Mouse (Mus musculus) spleen, adult 2 months (tissue): Measurements from ENCODE around the gene Ipcef1. TPM values are rescaled to one million over a fixed set of nuclear protein-coding genes. Genes with fewer than 3 reads are reported as not detected.

Source experiments
- DNase-seq, 2 experiments: peaks; one replicate each; pipeline versions ENCODE4 v3.0.0 to v3.0.0-alpha.2; 2012 to 2021; ENCODE audit warnings: low spot score in 2 of 2, low read depth in 1 of 2
- H3K27ac ChIP-seq: fragments of 200-500 bp; 2 replicates; pipeline ENCODE4 v1.5.1; 2012; ENCODE audit warnings: low read length, inconsistent platforms; ENCODE audit not compliant: insufficient read depth
- H3K27me3 ChIP-seq: fragments of 200-500 bp; 2 replicates; pipeline ENCODE4 v1.6.1; 2012; ENCODE audit warnings: mild to moderate bottlenecking, moderate library complexity, low read length, inconsistent platforms; ENCODE audit not compliant: control insufficient read depth, insufficient read depth
- H3K36me3 ChIP-seq: fragments of 200-500 bp; 2 replicates; pipeline ENCODE4 v1.6.1; 2012; ENCODE audit warnings: mild to moderate bottlenecking, low read length, inconsistent platforms; ENCODE audit not compliant: control insufficient read depth, insufficient read depth
- H3K4me1 ChIP-seq: fragments of 200-500 bp; 2 replicates; pipeline ENCODE4 v1.6.1; 2011; ENCODE audit warnings: inconsistent platforms; ENCODE audit not compliant: control insufficient read depth, insufficient read depth, insufficient read length
- H3K4me3 ChIP-seq: fragments of 200-500 bp; 2 replicates; pipeline ENCODE4 v1.5.1; 2011; ENCODE audit warnings: mild to moderate bottlenecking, inconsistent platforms; ENCODE audit not compliant: insufficient read depth, insufficient read length; ENCODE audit errors: extremely low read depth
- CTCF ChIP-seq: fragments of 200-500 bp; IDR thresholded peaks from 2 replicates; pipeline ENCODE4 v1.5.1; 2011; ENCODE audit warnings: mild to moderate bottlenecking, inconsistent platforms; ENCODE audit not compliant: insufficient read depth, insufficient read length, insufficient replicate concordance; ENCODE audit errors: extremely low read depth
- POLR2A ChIP-seq: fragments of 200-500 bp; IDR thresholded peaks from 2 replicates; pipeline ENCODE4 v1.6.1; 2011; ENCODE audit warnings: low read depth, low read length, inconsistent platforms
- WGBS: fragments of 180-500 bp; shearing (Covaris S2); methylation state at CpG from one replicate; pipeline ENCODE4 v1.1.7; 2018; 5-methylcytosine and 5-hydroxymethylcytosine counted together
- polyA plus RNA-seq: library from polyadenylated mRNA; depleted of rRNA; stranded (reverse); fragments of >200 nt; gene quantifications from 2 replicates; pipeline ENCODE4 v1.2.3, GENCODE M21; 2012; rRNA removed

The Ipcef1 gene
- polyA plus RNA-seq, result 2.8 and 3.6 TPM in 2 replicates

DNA sequence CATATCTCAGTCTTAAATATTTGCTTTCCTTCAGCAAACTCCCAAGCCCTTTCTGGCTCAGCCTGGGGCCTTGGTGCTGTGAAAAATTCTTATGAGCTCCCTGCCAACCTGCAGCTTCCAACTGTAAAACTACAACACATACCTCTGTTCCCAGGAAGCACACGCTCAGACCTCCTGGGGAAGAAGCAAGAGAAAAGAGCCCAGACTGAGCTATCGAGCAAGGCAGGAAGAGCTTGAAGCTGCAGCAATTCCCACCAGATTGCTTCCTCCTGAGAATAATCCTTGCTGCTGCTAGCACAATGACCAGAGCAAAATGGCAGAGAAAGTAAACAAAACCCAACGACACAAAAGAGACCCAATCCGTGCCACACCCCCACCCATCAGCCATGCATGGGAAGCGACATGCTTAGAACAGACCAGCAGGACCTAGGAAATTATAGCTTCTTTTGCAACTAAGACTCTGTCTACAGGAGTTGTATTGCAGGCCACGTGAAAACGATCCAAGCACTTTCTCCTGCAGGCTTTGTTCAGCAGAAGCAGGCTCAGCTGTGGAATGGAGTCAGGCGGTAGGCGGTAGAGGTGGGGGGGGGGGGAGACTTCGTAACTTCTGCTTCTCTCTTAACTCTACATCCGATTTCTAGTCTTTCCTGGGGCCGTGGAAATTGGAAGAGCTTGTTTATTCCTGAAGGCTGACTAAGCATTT, at the start of gene Ipcef1:
Gene Ipcef1, minus strand, starts transcription at position 164 of the 703 bp plus-strand sequence.
- no peak for TF ChIP-seq POLR2A
- no peak for TF ChIP-seq CTCF
- Histone ChIP-seq H3K36me3 (no peaks in the 10 kb centered on the region), H3K4me1 (no peaks in the 10 kb centered on the region), H3K4me3 (no peak within 1 kb of the TSS), H3K27me3 (no peaks in the 10 kb centered on the region), H3K27ac (no peak within 1 kb of the TSS)
- WGBS, result 35% methylated on average over 12 of the region's 12 CpGs
- DNase-seq, result no peak

DNA sequence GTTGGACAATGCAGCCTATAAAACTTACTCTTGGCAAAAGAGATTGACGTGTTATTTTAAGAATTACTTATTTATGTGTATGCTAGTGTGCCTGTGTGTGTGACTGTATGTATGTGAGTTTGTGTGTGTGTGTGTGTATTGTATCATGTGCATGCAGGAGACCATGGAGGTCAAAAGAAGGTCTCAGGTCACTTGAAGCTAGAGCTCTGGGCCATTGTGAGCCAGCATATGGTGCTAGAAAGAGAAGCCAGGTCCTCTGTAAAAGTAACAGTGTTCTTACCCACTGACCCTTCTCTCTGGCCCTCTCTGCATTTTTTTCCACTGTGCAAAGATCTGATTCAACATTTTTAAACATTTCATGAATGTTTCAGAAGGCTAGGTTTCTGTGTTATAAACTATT, 25.7 kb upstream of the Ipcef1 start:
- Histone ChIP-seq H3K27ac (no peak overlapping the region), H3K36me3 (no peaks in the 10 kb centered on the region), H3K27me3 (no peaks in the 10 kb centered on the region), H3K4me3 (no peak overlapping the region), H3K4me1 (no peaks in the 10 kb centered on the region)
- no peak for DNase-seq
- no peak for TF ChIP-seq POLR2A
- TF ChIP-seq CTCF, result no peak
- WGBS, result 83% methylated on average over 1 of the region's 1 CpGs

DNA sequence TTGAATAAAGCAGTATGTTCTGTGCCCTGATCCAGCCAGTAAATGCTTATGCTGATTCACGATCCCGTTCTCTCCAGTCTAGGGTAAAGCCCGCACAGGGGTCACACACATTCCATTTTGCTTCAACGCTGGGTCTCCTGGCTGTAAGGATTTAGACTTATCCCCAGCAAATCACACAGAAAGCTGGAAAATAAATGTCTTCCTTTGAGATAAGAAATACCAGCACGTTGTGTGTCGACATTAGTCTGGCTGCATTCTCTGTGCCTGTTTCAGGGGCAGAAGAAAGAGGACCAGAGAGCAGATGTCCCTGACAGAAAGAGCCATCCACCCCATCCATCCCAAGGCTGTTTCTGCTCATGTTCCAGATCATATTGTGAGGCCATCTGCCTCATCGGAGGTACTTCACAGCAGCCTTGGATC, 25.1 kb upstream of the Ipcef1 start:
- no peak overlapping the region for H3K4me3 ChIP-seq
- DNase-seq, result no peak
- H3K36me3 ChIP-seq, result no peaks in the 10 kb centered on the region
- 91% methylated on average over 7 of the region's 7 CpGs for WGBS
- TF ChIP-seq CTCF (no peak), POLR2A (no peak)
- no peaks in the 10 kb centered on the region for H3K4me1 ChIP-seq
- no peak overlapping the region for H3K27ac ChIP-seq
- no peaks in the 10 kb centered on the region for H3K27me3 ChIP-seq

DNA sequence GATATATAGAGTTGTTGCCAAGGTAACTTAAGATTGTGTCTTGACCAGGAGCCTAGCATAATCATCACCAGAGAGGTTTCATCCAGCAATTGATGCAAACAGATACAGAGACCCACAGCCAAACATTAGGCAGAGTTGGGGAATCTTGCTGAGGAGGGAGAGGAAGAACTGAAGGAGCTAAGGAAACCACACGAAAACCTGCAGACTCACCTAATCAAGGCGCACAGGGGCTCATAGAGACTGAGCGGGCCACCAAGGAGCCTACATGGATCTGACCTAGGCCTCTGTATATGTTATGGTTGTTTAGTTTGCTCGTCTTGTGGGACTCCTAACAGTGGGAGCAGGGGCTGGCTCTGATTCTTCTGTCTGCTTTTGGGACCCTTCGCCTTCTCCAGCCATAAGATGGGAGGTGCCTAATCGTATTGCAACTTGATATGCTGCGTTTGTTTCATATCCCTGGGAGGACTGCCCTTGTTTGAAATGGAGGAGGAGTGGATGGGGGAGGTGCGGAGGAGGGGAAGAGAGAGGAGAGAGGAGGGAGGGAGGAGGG, 24.5 kb upstream of the Ipcef1 start:
- 69% methylated on average over 7 of the region's 8 CpGs for WGBS
- TF ChIP-seq POLR2A, result no peak
- TF ChIP-seq CTCF, result no peak
- Histone ChIP-seq H3K36me3 (no peaks in the 10 kb centered on the region), H3K4me1 (no peaks in the 10 kb centered on the region), H3K27ac (no peak overlapping the region), H3K27me3 (no peaks in the 10 kb centered on the region), H3K4me3 (no peak overlapping the region)
- DNase-seq, result no peak

DNA sequence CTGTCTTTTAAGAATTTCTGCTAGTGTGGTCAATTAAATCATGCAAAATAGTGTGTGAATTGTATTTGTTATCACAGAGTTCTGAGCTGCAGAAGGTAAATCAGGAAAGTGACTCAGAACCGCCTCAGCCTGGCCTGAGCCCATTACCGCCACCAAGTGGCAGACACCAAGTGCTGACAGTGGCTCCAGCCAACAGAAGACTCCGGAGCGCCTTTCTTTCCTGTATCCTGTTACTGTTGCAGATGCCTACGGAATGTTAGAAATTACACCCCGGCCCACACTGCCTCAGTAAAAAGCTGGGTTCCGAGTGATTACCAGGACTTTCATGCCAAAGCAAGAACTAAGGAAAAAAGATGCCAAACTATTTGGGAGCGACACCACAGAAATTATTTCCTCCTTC, 23.9 kb upstream of the Ipcef1 start:
- no peaks in the 10 kb centered on the region for H3K36me3 ChIP-seq
- H3K27me3 ChIP-seq, result no peaks in the 10 kb centered on the region
- peak in 1 of 2 experiments; percentile 52 for DNase-seq
- H3K4me3 ChIP-seq, result no peak overlapping the region
- WGBS, result 14% methylated on average over 8 of the region's 8 CpGs
- no peaks in the 10 kb centered on the region for H3K4me1 ChIP-seq
- no peak overlapping the region for H3K27ac ChIP-seq
- TF ChIP-seq POLR2A, result no peak
- TF ChIP-seq CTCF, result peak; percentile 82

DNA sequence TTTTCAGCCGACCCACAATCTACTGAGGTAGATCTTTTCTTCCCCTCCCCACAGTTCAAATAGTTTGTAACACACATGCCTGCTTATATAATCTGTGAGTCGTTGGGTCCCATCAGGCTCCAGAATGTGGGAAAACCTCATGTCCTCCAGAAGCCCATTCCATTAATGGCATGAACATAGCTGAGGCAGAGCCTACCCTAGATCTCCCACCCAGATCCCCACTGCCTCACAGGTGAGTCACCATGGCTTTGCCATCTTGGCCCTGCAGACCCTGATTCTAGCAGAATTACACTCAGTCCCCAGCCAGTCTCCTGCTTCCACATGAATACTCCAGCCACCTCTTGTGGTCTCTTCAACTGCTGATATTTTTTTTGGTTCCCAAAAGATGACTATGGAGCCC, 23.4 kb upstream of the Ipcef1 start:
- TF ChIP-seq POLR2A (no peak), CTCF (no peak)
- no peak for DNase-seq
- Histone ChIP-seq H3K4me1 (no peaks in the 10 kb centered on the region), H3K4me3 (no peak overlapping the region), H3K27me3 (no peaks in the 10 kb centered on the region), H3K36me3 (no peaks in the 10 kb centered on the region), H3K27ac (no peak overlapping the region)
- 96% methylated on average over 2 of the region's 2 CpGs for WGBS

DNA sequence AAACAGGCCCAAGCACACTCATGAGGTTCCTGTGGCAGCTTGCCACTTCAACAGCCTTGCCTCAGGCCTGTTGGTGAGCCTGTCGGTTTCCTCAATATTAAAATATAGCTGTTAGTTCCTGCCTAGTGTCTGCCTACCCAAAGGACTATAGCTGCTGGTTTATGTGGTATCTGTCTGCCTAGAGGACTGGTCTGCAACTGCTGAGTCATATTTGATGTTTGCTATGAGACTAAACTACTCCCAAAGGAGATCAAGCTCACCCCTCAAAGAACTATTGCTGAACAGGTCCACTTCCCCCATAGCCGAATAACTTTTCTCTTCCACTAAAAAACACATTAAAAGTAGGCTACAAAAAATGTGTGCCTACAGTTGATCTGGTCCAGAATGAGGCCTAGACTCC, 22.0 kb upstream of the Ipcef1 start:
- 83% methylated on average over 2 of the region's 2 CpGs for WGBS
- H3K27ac ChIP-seq, result no peak overlapping the region
- TF ChIP-seq POLR2A, result no peak
- no peak for TF ChIP-seq CTCF
- no peak overlapping the region for H3K4me3 ChIP-seq
- H3K36me3 ChIP-seq, result no peaks in the 10 kb centered on the region
- H3K4me1 ChIP-seq, result no peaks in the 10 kb centered on the region
- no peaks in the 10 kb centered on the region for H3K27me3 ChIP-seq
- no peak for DNase-seq
